Mouse (Mus musculus) liver, adult 2 months (tissue): ENCODE results near the gene Usf2.

Experiments
- CTCF ChIP-seq: fragments of 200-500 bp; IDR thresholded peaks from 2 replicates; pipeline ENCODE4 v1.5.1; 2011; ENCODE audit warnings: low read depth, low read length, control low read depth
- POLR2A ChIP-seq: fragments of 200-500 bp; IDR thresholded peaks from 2 replicates; pipeline ENCODE4 v1.6.1; 2011; ENCODE audit warnings: low read length, control low read depth; ENCODE audit not compliant: insufficient read depth; ENCODE audit errors: extremely low read depth

- TF ChIP-seq CTCF (no peak), POLR2A (no peak; the same call in none of the 2 replicates)
Observed at GRCm38 (mm10) chr7:30943909-30944635, 12.5 kb downstream of the Usf2 start, which contains the start of gene Hamp.
